Mouse (Mus musculus): ENCODE measurements around the gene Gemin8.

DNA sequence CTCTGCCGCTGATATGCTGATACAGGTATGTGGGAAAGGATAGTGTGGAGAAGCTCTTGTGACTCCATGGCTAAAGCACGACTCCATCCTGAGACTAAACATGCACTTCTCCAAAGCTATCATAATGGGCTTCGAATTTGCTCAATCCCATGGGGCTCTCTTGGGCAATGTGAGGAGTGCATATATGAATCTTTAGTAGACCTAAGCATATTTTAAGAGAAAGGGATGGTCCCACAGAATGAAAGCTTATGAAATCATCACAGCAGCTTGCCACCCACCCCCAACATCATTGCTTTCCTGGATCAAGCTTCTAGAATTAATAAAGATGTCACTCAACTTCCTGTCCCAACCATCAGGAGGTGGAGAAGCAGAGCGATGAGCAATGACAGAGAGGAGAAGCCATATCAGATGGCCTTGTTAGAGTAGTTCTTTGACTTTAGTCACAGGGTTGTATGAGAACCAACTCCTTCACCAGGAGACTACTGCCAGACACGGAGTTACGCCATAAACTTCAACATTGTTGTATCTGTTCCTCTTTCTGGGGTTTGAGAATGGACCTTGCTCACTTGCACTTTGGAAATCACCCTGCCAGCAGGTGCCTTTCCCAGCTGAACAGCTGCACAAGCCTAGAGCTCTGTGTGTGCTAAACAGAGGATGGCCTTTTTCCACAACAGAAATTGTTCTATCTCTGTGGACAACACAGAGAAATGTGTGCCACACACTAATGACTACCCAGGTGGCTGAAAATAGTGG, 60.4 kb downstream of the Gemin8 start:
- TF ChIP-seq POLR2A (IDR thresholded peaks at IDR 0.05; ENCODE audit: borderline replicate concordance, low read depth, low read length) (no peak), CTCF (IDR thresholded peaks at IDR 0.05; ENCODE audit: low read depth, low read length) (no peak)

Measured in bone marrow macrophage, adult 2 months (primary cell).